Mouse (Mus musculus): ENCODE data around the gene Nr2c2ap. TPM values are rescaled to one million over a fixed set of nuclear protein-coding genes. Genes with fewer than 3 reads are reported as not detected.

Gene Nr2c2ap
- total RNA-seq (2021) = 10 to 100 TPM; 21.7 to 21.9 TPM

DNA sequence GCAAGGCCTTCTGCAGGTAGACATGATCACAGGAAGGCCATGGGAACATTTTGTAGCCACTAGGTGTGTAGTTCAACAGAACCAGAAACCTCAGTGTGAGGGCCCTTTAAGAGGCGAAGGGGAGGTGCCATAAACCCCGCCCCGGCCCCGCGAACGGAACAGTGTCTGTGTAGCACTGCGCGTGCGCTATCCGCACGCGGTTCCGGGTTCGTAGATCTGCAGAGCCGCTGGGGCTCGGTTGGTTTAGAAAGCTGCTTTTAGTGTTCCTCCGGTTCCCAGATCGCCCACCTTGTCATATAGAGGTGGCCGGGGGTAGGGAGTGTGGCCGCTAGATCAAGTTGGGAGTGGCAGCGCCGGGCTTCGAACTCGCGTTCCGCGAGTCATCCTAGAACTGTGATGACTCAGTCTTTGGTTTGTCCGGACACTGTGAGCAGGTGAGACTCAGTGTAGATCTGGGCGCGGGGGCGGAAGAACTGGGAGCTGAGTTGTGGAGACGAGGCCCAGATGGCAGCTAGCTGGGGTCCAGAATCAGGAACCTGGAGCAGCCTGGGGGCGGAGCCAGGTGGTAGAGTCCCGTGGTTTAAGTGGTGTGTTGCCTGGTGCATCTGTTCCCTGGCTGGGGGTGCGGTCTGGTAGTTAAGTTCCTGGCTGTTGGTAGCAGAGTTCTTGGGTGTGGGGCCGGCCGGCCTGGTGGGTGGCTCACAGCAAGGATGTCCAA, at the start of gene Nr2c2ap:
TSS of gene Nr2c2ap (plus strand) at position 168 of the 718 bp plus-strand sequence.
- intact Hi-C loops (cut with DNase I) = no loop called here
- DNase-seq (ENCODE audit: low spot score in 2 of 2) = peak; percentile 81 to 83

DNA sequence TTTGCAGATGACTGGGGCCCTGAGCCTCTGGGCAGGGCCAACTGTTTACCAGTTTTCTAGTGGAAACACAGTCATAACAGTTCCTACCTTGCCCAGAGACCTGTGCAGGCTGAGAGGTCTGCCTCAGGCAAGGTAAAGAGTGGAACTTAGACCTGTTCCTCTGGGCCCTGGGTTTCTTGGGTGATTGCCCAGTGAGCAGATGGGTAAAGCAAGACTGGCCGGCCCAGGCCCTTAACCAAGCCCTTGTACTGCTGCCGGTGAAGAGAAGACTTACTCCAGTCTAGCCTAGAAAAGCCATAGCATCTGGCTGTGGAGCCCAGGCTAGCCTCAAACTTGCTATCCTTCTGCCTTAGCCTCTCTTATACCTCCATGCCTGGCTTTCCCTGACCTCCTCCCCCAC, 49.2 kb upstream of the Nr2c2ap start:
- DNase-seq (ENCODE audit: low spot score in 2 of 2) = no peak
- intact Hi-C loops (cut with DNase I) = no loop called here

DNA sequence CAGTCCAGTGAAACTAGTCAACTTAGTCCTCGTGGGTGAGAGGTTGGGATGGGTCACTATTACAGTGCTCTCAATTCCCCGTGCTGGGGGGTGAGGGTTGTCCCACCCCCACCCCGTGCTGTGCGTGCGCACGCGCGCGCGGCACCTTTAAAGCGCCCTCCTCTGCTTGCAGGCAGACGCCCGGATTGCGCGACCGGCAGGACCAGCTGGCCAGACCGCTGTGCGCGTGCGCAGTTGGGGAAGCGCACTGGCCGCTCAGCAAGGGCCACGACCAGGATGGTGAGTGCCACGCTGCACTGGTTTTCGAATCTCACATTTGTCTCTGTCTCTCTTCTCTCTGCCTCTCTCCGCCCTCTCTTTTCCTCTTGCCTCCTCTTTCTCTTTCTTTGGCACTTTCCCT, 47.8 kb upstream of the Nr2c2ap start, which contains the start of gene Hapln4:
TSS of gene Hapln4 (plus strand) at position 173 of the 400 bp plus-strand sequence.
- DNase-seq (ENCODE audit: low spot score in 2 of 2) = peak; percentile 60 to 80
- intact Hi-C loops (cut with DNase I) = no loop called here

DNA sequence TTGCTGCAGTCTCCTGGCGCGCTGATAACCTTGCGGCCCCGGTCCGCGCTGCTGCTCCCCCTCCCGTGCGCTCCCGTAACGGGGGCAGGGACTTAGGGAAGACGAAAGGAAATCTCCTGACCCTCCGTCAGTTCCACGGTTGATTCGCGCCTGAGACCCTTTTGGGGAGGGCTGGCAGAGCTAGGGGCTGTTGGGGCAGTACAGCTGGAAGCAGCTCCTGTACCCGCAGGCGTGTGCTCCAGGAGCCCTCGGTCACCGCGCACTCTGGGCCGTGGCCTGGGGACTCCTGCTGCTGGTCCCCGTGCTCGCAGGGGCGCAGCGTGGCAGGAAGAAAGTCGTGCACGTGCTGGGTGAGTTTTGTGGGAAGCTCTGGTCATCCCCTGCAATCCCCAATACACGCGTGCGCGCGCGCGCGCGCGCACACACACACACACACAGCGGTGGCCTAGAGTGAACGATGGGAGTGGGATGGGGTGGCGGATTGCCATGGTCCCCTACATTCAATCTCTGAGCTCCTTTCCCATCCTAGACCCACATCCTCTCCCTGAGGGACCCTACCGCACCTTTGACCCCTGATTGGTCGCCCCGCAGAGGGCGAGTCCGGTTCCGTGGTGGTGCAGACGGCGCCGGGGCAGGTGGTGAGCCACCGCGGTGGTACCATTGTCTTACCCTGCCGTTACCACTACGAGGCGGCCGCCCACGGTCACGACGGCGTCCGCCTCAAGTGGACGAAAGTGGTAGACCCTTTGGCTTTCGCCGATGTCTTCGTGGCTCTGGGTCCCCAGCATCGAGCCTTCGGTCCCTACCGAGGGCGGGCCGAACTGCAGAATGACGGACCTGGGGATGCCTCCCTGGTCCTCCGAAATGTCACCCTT, 46.7 kb upstream of the Nr2c2ap start:
- DNase-seq (ENCODE audit: low spot score in 2 of 2) = no peak
- intact Hi-C loops (cut with DNase I) = no loop called here

DNA sequence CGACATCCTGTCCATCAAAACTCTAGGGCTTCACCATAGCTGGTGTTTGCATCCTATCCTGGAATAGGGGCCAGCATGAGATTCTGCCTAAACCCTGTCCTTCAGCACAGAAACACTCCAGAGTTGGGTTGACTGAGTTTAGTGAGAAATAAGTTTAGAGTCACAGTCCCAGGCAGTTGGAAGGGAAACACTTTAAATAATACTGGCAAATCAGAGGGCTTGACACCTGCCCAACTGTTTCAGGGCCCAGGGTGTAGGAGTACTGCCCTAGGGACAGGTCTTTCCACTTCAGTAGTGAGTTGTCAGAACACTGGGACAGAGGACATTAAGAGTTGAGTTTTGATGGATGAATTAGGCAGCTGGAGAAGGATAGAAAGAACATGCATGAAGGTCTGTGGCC, 45.0 kb upstream of the Nr2c2ap start:
- DNase-seq (ENCODE audit: low spot score in 2 of 2) = no peak
- intact Hi-C loops (cut with DNase I) = loop anchor here (2.0 kb wide), 1 partner anchor 37 kb away; no protein-coding TSS in a partner anchor

DNA sequence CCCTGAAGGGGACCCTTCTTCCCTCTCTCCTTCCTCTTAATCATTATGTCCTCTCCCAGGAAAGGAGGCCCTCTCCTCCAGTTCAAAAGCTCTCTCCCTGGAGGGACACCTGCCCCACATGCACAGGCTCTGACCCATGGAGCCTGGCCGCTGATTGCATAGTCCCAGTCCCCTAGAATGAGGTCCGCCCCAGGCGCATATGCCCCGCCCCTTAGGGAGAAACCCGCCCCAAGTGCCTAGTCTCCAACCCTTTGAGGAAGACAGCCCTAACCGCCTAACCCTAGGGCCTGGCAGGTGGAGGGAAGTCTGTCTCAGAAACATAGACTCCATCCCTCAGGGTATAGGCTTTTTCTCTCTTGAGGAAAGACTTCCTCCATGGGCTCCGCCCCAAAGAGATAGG, 43.9 kb upstream of the Nr2c2ap start:
- intact Hi-C loops (cut with DNase I) = loop anchor here (1.0 to 2.0 kb wide), 2 partner anchors 36 to 79 kb away; no protein-coding TSS in a partner anchor
- no peak for DNase-seq (ENCODE audit: low spot score in 2 of 2)

DNA sequence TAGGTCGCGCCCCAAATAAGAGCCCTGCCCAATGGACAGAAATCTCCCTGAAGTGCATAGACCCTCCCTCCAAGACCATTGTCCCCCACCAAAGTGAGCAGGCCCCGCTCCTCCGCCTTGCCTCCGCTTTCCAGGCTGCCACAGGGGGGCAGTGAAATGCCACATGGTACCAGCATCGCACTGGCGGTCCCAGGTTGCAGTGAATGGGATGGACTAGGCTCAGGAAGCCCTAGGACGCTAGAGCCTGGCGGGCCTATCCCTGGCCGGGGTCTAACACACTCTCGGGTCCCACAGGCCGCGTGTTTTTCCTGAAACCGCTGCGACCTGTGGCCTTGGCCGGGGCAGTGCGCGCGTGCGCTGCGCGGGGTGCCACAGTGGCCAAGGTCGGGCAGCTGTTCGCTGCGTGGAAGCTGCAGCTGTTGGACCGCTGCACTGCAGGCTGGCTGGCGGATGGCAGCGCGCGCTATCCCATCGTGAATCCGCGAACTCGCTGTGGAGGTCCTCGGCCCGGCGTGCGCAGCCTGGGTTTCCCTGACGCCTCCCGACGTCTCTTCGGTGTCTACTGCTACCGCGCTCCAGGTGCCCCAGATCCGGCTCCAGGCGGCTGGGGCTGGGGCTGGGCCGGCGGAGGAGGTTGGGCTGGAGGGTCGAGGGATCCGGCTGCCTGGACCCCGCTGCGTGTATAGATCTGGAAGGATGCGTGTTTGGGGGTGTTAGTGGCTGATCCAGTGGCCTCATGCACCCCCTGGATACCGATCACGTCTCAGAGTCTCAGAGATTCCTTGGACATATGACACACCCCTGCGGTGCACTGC, 43.1 kb upstream of the Nr2c2ap start:
- intact Hi-C loops (cut with DNase I) = loop anchor here (1.0 to 2.0 kb wide), 2 partner anchors 35 to 78 kb away; no protein-coding TSS in a partner anchor

DNA sequence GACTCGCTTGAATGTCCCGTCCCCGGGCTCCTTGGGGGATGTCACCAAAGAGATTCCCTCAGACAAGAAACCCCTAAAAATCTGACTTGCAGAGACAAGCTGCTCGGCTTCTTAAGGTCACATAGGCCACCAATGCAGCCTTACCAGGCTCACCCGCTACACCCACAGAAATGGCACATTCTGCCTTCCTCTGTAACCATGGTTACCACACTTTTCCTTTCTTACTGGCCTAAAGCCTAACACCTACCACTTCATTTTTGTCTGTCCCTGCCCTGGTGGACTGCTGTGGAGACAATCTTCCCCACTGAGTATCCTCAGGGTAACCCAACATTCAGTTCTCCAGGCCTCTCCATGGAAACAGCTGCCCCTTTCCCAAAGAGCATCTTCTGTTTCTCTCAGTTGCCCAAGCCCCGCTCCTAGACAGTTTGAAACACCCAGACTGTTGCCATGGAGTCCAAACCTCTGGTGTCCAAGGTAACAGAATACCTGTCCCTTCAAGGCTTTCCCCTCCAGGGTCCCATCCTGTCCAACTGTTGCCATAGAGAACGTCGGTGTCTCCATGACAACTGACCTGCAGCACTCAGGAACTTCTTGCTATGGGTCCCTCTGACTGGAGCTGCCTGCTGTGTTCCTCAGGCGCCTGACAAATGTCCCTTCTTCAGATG, 41.7 kb upstream of the Nr2c2ap start:
- intact Hi-C loops (cut with DNase I) = no loop called here
- peak in 1 of 2 experiments; percentile 69 for DNase-seq (ENCODE audit: low spot score in 2 of 2)

More for the DNA sequence above, 43.1 kb upstream of the Nr2c2ap start:
- DNase-seq (ENCODE audit: low spot score in 2 of 2) = peak; percentile 71 to 77

DNA sequence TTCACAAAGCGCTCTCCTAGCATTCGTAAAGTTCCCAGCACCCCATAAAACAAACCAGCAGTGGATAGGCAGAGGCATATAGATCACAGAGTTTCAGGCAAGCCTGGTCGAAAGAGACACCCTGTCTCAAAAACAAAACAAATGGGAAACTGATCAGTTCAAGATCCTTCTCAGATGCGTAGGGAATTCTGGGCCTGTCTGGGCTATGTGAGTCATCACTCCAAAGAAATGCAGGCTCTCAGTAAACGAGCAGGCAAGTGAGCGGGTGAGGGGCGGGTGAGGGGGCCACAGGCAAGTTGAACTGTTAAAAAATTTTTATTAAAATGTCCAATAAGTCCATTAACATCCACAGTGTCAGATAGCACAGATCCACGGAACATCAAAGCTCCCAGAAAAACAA, 38.3 kb upstream of the Nr2c2ap start:
- intact Hi-C loops (cut with DNase I) = no loop called here
- DNase-seq (ENCODE audit: low spot score in 2 of 2) = peak in 1 of 2 experiments; percentile 57

DNA sequence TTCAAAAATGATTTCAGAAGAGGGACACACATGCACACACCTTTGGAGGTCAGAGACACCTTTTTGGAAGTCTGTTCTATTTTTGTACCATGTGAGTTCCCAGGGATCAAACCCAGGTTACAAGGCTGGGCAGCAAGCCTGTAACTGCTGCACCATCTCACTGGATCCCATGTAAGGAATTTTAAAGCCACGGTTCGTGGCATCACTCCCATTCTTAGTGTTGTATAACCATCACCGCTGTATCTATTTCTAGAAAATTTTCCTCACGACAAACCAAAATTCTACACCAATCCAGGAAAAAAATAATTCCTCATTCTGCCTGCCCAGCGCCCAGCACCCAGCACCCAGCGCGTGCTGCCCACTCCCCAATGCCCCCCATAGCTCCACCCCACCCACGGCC, 31.9 kb upstream of the Nr2c2ap start:
- intact Hi-C loops (cut with DNase I) = loop anchor here (2.0 kb wide), 1 partner anchor 20 kb away; no protein-coding TSS in a partner anchor
- DNase-seq (ENCODE audit: low spot score in 2 of 2) = peak in 1 of 2 experiments; percentile 88

DNA sequence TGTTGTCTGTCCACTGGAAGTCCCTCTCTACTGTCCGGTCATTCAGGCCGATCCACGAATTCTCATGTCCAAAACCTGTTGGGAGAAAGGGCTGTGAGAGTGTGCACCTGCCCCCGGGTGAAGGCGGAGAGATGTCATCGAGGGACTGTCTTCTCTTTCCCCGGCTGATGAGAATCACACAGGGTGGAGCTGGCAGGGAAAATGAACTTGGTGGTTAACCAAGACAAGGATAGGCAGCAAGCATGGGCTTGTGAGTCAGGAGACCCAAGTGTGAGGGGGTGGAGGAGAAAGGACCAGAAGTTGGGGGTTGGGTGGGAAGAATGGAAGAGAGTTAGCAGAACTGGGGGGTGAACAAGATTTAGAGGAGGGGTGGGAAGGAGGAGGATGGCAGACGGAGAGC, 30.9 kb upstream of the Nr2c2ap start:
- intact Hi-C loops (cut with DNase I) = no loop called here
- peak in 1 of 2 experiments; percentile 87 for DNase-seq (ENCODE audit: low spot score in 2 of 2)

DNA sequence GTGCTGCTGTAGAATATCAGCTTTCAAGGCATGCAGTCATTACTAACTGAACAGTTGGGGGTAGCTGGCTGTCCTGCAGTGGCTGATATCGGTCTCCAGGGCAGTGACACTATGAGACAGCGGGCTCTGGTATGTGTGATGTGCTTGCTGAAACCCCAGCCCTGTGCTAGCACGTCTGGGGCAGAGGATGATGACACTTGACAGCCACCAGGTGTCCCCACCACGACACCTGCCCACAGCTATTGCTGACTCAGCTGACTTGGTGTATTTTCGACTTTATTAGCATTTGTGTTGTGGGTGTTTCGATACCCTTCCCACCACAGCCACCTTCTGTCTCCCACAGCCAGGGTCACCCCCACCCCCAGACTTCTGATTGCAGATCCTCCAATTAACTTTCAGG, 26.6 kb upstream of the Nr2c2ap start:
- DNase-seq (ENCODE audit: low spot score in 2 of 2) = no peak
- intact Hi-C loops (cut with DNase I) = no loop called here

DNA sequence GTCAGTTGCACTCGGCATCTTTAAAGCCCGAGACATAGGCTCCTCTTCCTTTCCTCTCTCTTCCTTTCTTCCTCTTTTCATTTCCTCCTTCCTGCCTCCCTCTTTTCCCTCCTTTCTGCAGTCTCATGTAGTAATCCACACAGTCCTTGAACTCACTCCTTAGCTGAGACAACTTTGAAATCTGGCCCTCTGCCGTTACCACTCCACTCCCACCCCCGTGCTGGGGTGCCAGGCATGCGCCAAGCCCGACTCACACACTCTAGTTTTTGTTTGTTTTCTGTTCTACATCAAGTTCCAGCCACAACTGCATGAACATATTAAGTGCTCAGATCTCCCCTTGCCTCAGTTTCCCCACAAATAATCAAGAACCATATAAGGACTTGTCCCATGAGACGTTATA, 26.2 kb upstream of the Nr2c2ap start:
- intact Hi-C loops (cut with DNase I) = no loop called here
- DNase-seq (ENCODE audit: low spot score in 2 of 2) = peak in 1 of 2 experiments; percentile 62

DNA sequence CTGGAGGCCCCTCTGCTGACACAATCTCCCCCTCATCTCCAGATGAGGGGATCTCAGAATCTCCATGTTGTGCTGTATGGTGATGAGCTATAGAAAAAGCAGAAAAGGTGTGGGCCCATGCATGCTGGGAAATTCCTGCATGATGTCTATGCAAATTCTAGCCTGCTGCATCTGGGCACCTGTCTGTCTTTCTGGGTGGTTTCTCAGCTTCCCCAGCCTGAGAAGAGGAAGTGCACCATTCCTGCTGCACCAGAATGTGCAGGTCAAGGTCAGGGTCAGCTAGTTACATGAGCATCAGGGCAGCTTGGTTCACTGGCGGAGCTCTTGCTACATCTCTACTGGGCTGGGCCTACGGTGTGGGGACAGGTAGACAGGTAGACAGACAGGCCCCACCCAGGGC, 20.7 kb upstream of the Nr2c2ap start:
- no peak for DNase-seq (ENCODE audit: low spot score in 2 of 2)
- intact Hi-C loops (cut with DNase I) = no loop called here

DNA sequence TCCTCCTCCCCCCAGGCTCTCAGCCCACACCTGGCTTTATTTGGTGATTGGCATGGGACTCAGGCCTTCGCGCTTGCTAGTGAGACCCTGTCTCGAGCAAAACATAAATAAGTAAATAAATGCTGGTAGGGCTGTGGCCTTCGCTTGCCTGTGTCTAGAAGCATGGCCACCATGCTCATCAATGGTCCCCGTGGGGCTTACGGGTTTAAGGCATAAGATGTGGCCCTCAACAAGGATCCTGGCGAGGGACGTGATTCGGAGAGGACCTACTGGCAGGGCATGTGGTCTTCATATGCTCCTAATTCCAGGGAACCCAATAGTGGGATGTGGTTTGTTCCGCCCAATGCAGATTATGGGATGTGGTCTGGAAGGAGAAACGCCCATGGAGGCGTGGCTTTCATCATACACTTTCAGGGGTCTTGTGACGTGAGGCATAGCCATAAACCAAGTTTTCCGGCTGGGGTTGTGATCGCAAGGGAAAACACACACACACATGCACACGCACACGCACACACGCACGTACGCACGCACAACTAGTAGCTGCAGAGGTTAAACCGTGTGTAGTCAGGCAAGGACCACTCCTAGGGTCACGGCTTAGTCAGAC, 19.8 kb upstream of the Nr2c2ap start:
- intact Hi-C loops (cut with DNase I) = no loop called here
- DNase-seq (ENCODE audit: low spot score in 2 of 2) = no peak

DNA sequence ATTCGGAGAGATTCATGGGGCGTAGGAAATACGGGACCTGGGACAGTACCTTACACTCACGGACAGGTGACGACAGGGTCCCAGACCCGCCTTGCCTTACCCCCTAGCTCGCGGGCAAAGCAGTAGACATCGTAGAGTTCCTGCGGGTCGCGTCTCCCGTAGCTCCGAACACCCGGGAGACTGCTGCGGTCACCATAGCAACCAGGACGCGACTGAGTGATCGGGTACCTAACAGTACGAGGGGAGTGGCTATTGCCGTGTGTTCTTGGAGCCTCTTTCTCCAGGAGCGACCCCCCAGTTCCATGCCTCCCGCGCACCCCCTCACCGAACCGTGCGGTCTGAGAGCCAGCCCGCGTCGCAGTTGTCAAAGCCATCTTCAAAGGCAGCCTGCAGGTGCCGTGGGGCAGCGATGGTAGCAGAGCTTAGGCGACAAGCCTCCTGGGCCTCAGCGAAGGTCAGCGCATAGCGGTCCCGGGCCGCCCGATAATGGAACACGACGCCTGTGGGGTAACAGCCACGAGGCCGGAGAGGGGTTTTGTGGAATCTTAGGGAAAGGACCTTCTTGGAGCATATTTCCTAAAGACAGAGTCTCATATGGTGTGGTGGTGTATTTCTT, 18.6 kb upstream of the Nr2c2ap start:
- no peak for DNase-seq (ENCODE audit: low spot score in 2 of 2)
- intact Hi-C loops (cut with DNase I) = no loop called here

DNA sequence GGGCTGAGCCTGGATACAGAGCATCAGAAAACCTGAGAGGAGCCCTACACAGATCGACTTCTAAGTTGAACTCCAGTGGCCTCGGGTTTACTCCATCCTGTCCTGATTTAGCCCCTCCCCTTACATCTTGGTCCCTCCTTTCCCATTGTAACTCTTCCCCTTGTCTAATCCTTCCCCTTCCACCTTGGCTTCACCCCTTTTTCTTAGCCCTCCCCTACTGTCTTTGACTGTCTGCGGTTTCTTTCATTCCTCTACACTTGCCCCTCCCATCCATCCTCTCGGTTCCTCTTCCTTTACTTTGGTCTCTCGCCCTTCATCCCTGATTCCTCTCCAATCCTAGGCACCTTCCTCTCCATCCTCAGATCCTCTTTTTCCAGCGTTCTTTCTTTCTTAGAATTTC, 16.6 kb upstream of the Nr2c2ap start:
- intact Hi-C loops (cut with DNase I) = no loop called here
- no peak for DNase-seq (ENCODE audit: low spot score in 2 of 2)

DNA sequence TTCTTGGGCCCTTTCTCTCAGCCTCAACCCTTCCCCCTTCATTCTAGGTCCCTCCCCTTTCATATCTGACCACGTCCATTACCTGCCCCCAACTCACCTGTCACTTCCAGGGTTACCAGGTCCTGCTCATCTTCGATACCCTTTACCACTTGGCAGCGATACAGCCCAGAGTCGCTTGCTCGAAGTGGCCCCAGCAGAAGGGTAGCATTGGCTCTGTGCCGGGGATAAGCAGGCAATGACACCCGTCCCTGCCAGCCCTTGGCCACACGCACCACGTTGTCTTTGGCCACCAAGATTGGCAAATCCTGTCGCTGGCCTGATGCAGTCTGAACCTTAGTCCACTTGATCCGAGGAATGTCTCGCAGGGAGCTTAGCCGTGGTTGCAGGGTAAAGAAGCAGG, 16.2 kb upstream of the Nr2c2ap start:
- intact Hi-C loops (cut with DNase I) = no loop called here
- no peak for DNase-seq (ENCODE audit: low spot score in 2 of 2)
